Mouse (Mus musculus): Measurements from ENCODE around the gene Hist1h2ak. TPM values are rescaled to one million over a fixed set of nuclear protein-coding genes. Genes with fewer than 3 reads are reported as not detected.
"Not testable (repeated sequence)": the region's sequence is repeated elsewhere in the genome, so short reads cannot be mapped to it uniquely, and the experiment has no call there.

Hist1h2ak gene
- polyA plus RNA-seq, 1 experiment = 72.9 TPM

- H3K27me3 ChIP-seq (replicated peaks) = no peaks in the 10 kb centered on the region
- H3K36me3 ChIP-seq (replicated peaks; ENCODE audit: low read length) = no peaks in the 10 kb centered on the region
- no peaks in the 10 kb centered on the region for H3K9me3 ChIP-seq
- peaks cover 51% of the 10 kb centered on the region for H3K4me1 ChIP-seq
- TF ChIP-seq GATA1 (IDR thresholded peaks at IDR 0.05; ENCODE audit: borderline replicate concordance, low read length) (no peak), FLI1 (IDR thresholded peaks at IDR 0.05; ENCODE audit: low read length) (no peak)
- H3K4me3 ChIP-seq (replicated peaks) = peak overlapping the region; percentile 88
Measured at GRCm38 (mm10) chr13:21734010-21734905, 19.4 kb downstream of the Hist1h2ak start.

- Histone ChIP-seq H3K4me1 (peaks cover 51% of the 10 kb centered on the region), H3K36me3 (replicated peaks; ENCODE audit: low read length) (no peaks in the 10 kb centered on the region), H3K9me3 (no peaks in the 10 kb centered on the region), H3K4me3 (replicated peaks) (no peak overlapping the region), H3K27me3 (replicated peaks) (no peaks in the 10 kb centered on the region)
- TF ChIP-seq FLI1 (IDR thresholded peaks at IDR 0.05; ENCODE audit: low read length) (no peak), GATA1 (IDR thresholded peaks at IDR 0.05; ENCODE audit: borderline replicate concordance, low read length) (no peak)
Measured at GRCm38 (mm10) chr13:21733466-21733865, 20.2 kb downstream of the Hist1h2ak start.

- no peak overlapping the region for H3K4me3 ChIP-seq (replicated peaks)
- no peaks in the 10 kb centered on the region for H3K36me3 ChIP-seq (replicated peaks; ENCODE audit: low read length)
- no peak for TF ChIP-seq FLI1 (IDR thresholded peaks at IDR 0.05; ENCODE audit: low read length)
- TF ChIP-seq GATA1 (IDR thresholded peaks at IDR 0.05; ENCODE audit: borderline replicate concordance, low read length) = no peak
- H3K9me3 ChIP-seq = no peaks in the 10 kb centered on the region
- no peaks in the 10 kb centered on the region for H3K27me3 ChIP-seq (replicated peaks)
- H3K4me1 ChIP-seq = peaks cover 41% of the 10 kb centered on the region
Measured at GRCm38 (mm10) chr13:21729544-21729943, 24.1 kb downstream of the Hist1h2ak start.

GRCm38 (mm10) chr13:21727948-21728572 lies 25.6 kb downstream of the Hist1h2ak start:
- TF ChIP-seq FLI1 (IDR thresholded peaks at IDR 0.05; ENCODE audit: low read length) (no peak), GATA1 (IDR thresholded peaks at IDR 0.05; ENCODE audit: borderline replicate concordance, low read length) (no peak)
- Histone ChIP-seq H3K27me3 (replicated peaks) (no peaks in the 10 kb centered on the region), H3K9me3 (no peaks in the 10 kb centered on the region), H3K4me1 (peaks cover 31% of the 10 kb centered on the region), H3K36me3 (replicated peaks; ENCODE audit: low read length) (no peaks in the 10 kb centered on the region), H3K4me3 (replicated peaks) (no peak overlapping the region)

GRCm38 (mm10) chr13:21722993-21723836 lies 30.4 kb downstream of the Hist1h2ak start:
- Histone ChIP-seq H3K4me3 (replicated peaks) (no peak overlapping the region), H3K27me3 (replicated peaks) (no peaks in the 10 kb centered on the region), H3K9me3 (no peaks in the 10 kb centered on the region), H3K36me3 (replicated peaks; ENCODE audit: low read length) (no peaks in the 10 kb centered on the region), H3K4me1 (peaks cover 46% of the 10 kb centered on the region)
- no peak for TF ChIP-seq FLI1 (IDR thresholded peaks at IDR 0.05; ENCODE audit: low read length)
- no peak for TF ChIP-seq GATA1 (IDR thresholded peaks at IDR 0.05; ENCODE audit: borderline replicate concordance, low read length)

GRCm38 (mm10) chr13:21722373-21722925 lies 31.2 kb downstream of the Hist1h2ak start:
- Histone ChIP-seq H3K36me3 (replicated peaks; ENCODE audit: low read length) (no peaks in the 10 kb centered on the region), H3K4me1 (peaks cover 50% of the 10 kb centered on the region), H3K27me3 (replicated peaks) (no peaks in the 10 kb centered on the region), H3K9me3 (no peaks in the 10 kb centered on the region), H3K4me3 (replicated peaks) (peak overlapping the region; percentile 85)
- TF ChIP-seq FLI1 (IDR thresholded peaks at IDR 0.05; ENCODE audit: low read length) (no peak), GATA1 (IDR thresholded peaks at IDR 0.05; ENCODE audit: borderline replicate concordance, low read length) (no peak)

GRCm38 (mm10) chr13:21721757-21722372 lies 31.8 kb downstream of the Hist1h2ak start, which contains the start of gene Hist1h2bm:
Gene Hist1h2bm, plus strand, starts transcription at chr13:21722044.
- Histone ChIP-seq H3K4me1 (peaks cover 52% of the 10 kb centered on the region), H3K4me3 (replicated peaks) (peak within 1 kb of the TSS; percentile 90)
- H3K27me3 ChIP-seq (replicated peaks); H3K9me3 ChIP-seq; H3K36me3 ChIP-seq (replicated peaks; ENCODE audit: low read length): not testable (repeated sequence)

GRCm38 (mm10) chr13:21721107-21721756 lies 32.4 kb downstream of the Hist1h2ak start:
- Histone ChIP-seq H3K4me3 (replicated peaks) (peak overlapping the region; percentile 90), H3K4me1 (peaks cover 54% of the 10 kb centered on the region)
- not testable (repeated sequence) for H3K27me3 ChIP-seq (replicated peaks); H3K9me3 ChIP-seq; H3K36me3 ChIP-seq (replicated peaks; ENCODE audit: low read length)
